Mouse (Mus musculus): ENCODE data around the gene Olfr270.

GRCm38 (mm10) chr4:53000154-53000553 is 35.8 kb downstream of the Olfr270 start:
- TF ChIP-seq CTCF (IDR thresholded peaks at IDR 0.05; ENCODE audit: low read depth) (no peak), EP300 (optimal IDR thresholded peaks at IDR 0.05) (no peak)
